Mouse (Mus musculus) heart, embryonic 14.5 days (tissue): ENCODE measurements around the gene Caly. TPM values are rescaled to one million over a fixed set of nuclear protein-coding genes. Genes with fewer than 3 reads are reported as not detected.

Experiments used
- ATAC-seq: fragments of 200-750 bp; cut with Nextera tagmentation; 2 replicates; pipeline ENCODE4 v1.8.0; 2017; ENCODE audit warnings: low read depth, moderate TSS enrichment; ENCODE audit not compliant: insufficient number of reproducible peaks, insufficient read depth, low FRiP score
- H3K27ac ChIP-seq, 2 experiments: fragments of 200-500 bp in 1 of 2; fragments of 300-500 bp in 1 of 2; sonication (generic) in 1 of 2; replicated peaks in 1 of 2; 2 replicates each; pipeline ENCODE4 v1.5.1; 2012 to 2014; ENCODE audit warnings: low read depth in 2 of 2, low read length in 2 of 2, control low read depth in 1 of 2, mild to moderate bottlenecking in 1 of 2, mixed read lengths in 1 of 2; ENCODE audit not compliant: control insufficient read depth in 1 of 2, insufficient read depth in 1 of 2
- H3K27me3 ChIP-seq: fragments of 300-500 bp; sonication (generic); 2 replicates; pipeline ENCODE4 v1.6.1; 2014; ENCODE audit warnings: mild to moderate bottlenecking, low read length, control low read depth; ENCODE audit not compliant: control insufficient read depth, insufficient read depth
- H3K36me3 ChIP-seq: fragments of 300-500 bp; sonication (generic); 2 replicates; pipeline ENCODE4 v1.6.1; 2014; ENCODE audit warnings: mild to moderate bottlenecking, control low read depth, low read length, mixed read lengths; ENCODE audit not compliant: control insufficient read depth, insufficient read depth
- H3K4me1 ChIP-seq, 2 experiments: fragments of 200-500 bp in 1 of 2; fragments of 300-500 bp in 1 of 2; sonication (generic) in 1 of 2; 2 replicates each; pipeline ENCODE4 v1.6.1; 2012 to 2014; ENCODE audit warnings: low read length in 2 of 2, control low read depth in 1 of 2, mixed read lengths in 1 of 2; ENCODE audit not compliant: control insufficient read depth in 2 of 2, insufficient read depth in 2 of 2
- H3K4me2 ChIP-seq: fragments of 300-500 bp; sonication (generic); 2 replicates; pipeline ENCODE4 v1.6.1; 2014; ENCODE audit warnings: mild to moderate bottlenecking, low read length
- H3K4me3 ChIP-seq, 2 experiments: fragments of 200-500 bp in 1 of 2; fragments of 300-500 bp in 1 of 2; sonication (generic) in 1 of 2; 2 replicates each; pipeline ENCODE4 v1.5.1; 2012 to 2014; ENCODE audit warnings: low read length in 2 of 2, mild to moderate bottlenecking in 2 of 2, control low read depth in 1 of 2, low read depth in 1 of 2, moderate library complexity in 1 of 2; ENCODE audit not compliant: control insufficient read depth in 1 of 2, insufficient read depth in 1 of 2
- H3K9ac ChIP-seq: fragments of 300-500 bp; sonication (generic); 2 replicates; pipeline ENCODE4 v1.6.1; 2014; ENCODE audit warnings: mild to moderate bottlenecking, low read length
- H3K9me3 ChIP-seq: fragments of 300-500 bp; sonication (generic); 2 replicates; pipeline ENCODE4 v1.6.1; 2016; ENCODE audit warnings: low read length, control low read depth; ENCODE audit not compliant: control insufficient read depth
- WGBS: fragments of 180-500 bp; shearing (Covaris S2); extraction: QIAGEN DNeasy Blood & Tissue Kit; methylation state at CpG from one replicate; pipeline ENCODE4 v1.1.7; 2014; 5-methylcytosine and 5-hydroxymethylcytosine counted together
- polyA plus RNA-seq: library from polyadenylated mRNA; unstranded; fragments of >200 nt; fragmentation: Nextera tagmentation; extraction: Ambion mirVana; gene quantifications from 2 replicates; pipeline ENCODE4 v1.2.1, GENCODE M21; 2014

Caly gene
- polyA plus RNA-seq, 1 experiment from 2014 or later = 0.20 TPM

- Histone ChIP-seq H3K4me2 (peak overlapping the region; percentile 67), H3K36me3 (no peaks in the 10 kb centered on the region), H3K4me3 (peak overlapping the region; percentile 37 to 42), H3K9me3 (no peaks in the 10 kb centered on the region), H3K4me1 (peaks cover 9 to 18% of the 10 kb centered on the region in 2 experiments; a peak in 3 of 4 replicates), H3K27me3 (peaks cover 98% of the 10 kb centered on the region), H3K27ac (no peak overlapping the region), H3K9ac (no peak overlapping the region)
- 2% methylated on average over 34 of the region's 34 CpGs for WGBS
- peak; percentile 8; the same call in 1 of the 2 replicates for ATAC-seq
These were observed 33.1 kb downstream of the Caly start for GRCm38 (mm10) chr7:140049115-140049689.

DNA sequence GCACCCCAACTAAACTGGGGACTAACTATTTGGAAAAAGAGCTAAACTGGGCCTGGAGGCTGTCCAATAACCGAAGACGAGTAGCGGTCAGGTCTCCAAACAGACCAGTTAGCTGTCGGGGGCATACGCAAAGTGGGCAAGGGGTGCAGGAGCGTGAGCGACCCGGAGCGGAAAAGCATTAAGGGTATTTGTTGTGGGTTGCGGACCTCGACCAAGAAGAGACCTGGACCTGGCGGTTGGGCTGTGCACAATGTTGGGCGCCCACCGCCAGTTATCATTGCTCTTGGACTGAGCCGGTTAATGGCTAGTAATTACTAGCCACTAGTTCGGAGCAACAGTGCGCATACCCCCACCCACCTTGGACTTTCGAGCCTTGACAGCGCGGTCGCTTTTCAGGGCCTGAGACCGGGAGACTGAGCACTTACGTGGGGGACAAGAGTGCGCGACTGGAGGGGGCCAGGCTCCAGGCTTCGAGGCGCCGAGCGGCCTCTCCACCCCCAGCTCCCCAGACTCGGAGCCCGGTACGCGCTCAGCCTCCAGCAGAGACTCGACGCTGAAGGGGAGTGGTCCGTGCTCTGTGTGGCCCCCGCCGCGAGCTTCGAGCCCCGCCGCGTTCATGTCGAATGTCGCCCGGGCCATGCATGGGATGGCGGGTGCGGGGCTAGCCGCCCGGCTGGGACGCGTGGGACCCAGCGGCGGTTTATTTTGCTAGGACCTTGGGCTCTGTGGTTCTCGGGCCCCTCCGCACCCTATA, 33.8 kb downstream of the Caly start, which contains the start of gene Msx3:
Gene Msx3, minus strand, starts transcription at position 729 of the 754 bp plus-strand sequence.
- Histone ChIP-seq H3K36me3 (no peaks in the 10 kb centered on the region), H3K4me1 (peaks cover 9 to 18% of the 10 kb centered on the region in 2 experiments; a peak in 3 of 4 replicates), H3K27ac (no peak within 1 kb of the TSS), H3K27me3 (peaks cover 98% of the 10 kb centered on the region), H3K4me2 (peak within 1 kb of the TSS; percentile 67), H3K9ac (peak within 1 kb of the TSS; percentile 21; the same call in 1 of the 2 replicates), H3K4me3 (peak within 1 kb of the TSS; percentile 37 to 42), H3K9me3 (no peaks in the 10 kb centered on the region)
- ATAC-seq = 0 out of 2 replicates have a peak, but pooled peaks have one; percentile 33
- 1% methylated on average over 56 of the region's 56 CpGs for WGBS

DNA sequence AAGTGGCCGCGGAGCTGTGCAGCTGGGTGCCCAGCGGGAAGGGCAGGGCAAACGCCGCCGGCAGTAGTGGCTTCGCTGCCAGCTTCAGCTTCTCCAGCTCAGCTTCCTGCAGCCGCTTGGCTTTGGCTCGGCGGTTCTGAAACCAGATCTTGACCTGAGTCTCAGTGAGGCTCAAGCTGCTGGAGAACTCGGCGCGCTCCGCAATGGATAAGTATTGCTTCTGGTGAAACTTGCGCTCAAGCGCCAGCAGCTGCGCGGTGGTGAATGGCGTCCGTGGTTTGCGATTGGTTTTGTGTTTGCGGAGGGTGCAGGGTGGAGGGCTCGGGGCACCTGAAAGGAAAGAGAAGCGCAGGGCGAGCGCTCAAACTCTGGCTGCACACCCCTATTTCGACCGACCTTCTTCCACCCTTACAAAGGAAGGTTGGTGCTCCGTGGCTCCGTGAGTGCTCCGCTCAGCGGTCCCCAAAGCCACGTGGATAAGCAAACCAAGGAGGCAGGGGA, 34.5 kb downstream of the Caly start:
- H3K4me2 ChIP-seq = peak overlapping the region; percentile 67
- H3K4me3 ChIP-seq = peak overlapping the region; percentile 37 to 42
- under 1% methylated on average over 33 of the region's 33 CpGs for WGBS
- ATAC-seq = no peak
- H3K27ac ChIP-seq = no peak overlapping the region
- no peaks in the 10 kb centered on the region for H3K36me3 ChIP-seq
- peak overlapping the region; percentile 21; the same call in 1 of the 2 replicates for H3K9ac ChIP-seq
- peaks cover 9 to 18% of the 10 kb centered on the region in 2 experiments; a peak in 3 of 4 replicates for H3K4me1 ChIP-seq
- peaks cover 91% of the 10 kb centered on the region for H3K27me3 ChIP-seq
- no peaks in the 10 kb centered on the region for H3K9me3 ChIP-seq

- Histone ChIP-seq H3K27me3 (peaks cover 69% of the 10 kb centered on the region), H3K4me1 (peaks cover 9 to 18% of the 10 kb centered on the region in 2 experiments; a peak in 3 of 4 replicates), H3K4me3 (no peak overlapping the region), H3K27ac (no peak overlapping the region), H3K36me3 (peaks cover 5% of the 10 kb centered on the region), H3K4me2 (no peak overlapping the region), H3K9me3 (no peaks in the 10 kb centered on the region), H3K9ac (no peak overlapping the region)
- 70% methylated on average over 4 of the region's 4 CpGs for WGBS
- no peak for ATAC-seq
These were observed 36.8 kb downstream of the Caly start for GRCm38 (mm10) chr7:140045546-140045945.

GRCm38 (mm10) chr7:140042728-140043127, 39.6 kb downstream of the Caly start:
- Histone ChIP-seq H3K27ac (no peak overlapping the region), H3K4me2 (no peak overlapping the region), H3K36me3 (peaks cover 22% of the 10 kb centered on the region), H3K4me3 (no peak overlapping the region), H3K9ac (no peak overlapping the region), H3K27me3 (peaks cover 41% of the 10 kb centered on the region), H3K9me3 (no peaks in the 10 kb centered on the region), H3K4me1 (no peaks in the 10 kb centered on the region)
- 56% methylated on average over 3 of the region's 3 CpGs for WGBS
- no peak for ATAC-seq

DNA sequence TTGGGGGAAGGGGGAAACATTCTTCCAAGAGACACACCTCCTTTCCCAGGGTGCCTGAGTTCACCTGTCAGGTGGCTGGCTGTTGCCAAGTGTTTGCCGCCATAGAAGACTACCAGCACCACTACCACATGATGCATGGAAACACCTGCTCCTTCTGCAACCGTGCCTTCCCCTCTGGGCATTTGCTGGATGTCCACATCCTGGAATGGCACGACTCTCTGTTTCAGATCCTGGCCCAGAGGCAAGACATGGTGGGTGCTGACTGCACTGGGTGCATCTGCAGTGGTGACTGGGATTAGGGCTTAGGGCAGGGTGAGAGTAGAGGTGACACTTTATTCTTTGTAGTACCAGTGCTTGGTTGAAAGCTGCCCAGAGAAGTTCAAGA, 45.2 kb downstream of the Caly start:
- Histone ChIP-seq H3K4me2 (peak overlapping the region; percentile 84), H3K9me3 (no peaks in the 10 kb centered on the region), H3K36me3 (peaks cover 39% of the 10 kb centered on the region), H3K27me3 (no peaks in the 10 kb centered on the region), H3K4me1 (peaks cover 3 to 11% of the 10 kb centered on the region in 2 experiments), H3K9ac (peak overlapping the region; percentile 90), H3K4me3 (peak overlapping the region; percentile 59 to 79), H3K27ac (no peak overlapping the region)
- no peak for ATAC-seq
- WGBS = 52% methylated on average over 3 of the region's 3 CpGs

DNA sequence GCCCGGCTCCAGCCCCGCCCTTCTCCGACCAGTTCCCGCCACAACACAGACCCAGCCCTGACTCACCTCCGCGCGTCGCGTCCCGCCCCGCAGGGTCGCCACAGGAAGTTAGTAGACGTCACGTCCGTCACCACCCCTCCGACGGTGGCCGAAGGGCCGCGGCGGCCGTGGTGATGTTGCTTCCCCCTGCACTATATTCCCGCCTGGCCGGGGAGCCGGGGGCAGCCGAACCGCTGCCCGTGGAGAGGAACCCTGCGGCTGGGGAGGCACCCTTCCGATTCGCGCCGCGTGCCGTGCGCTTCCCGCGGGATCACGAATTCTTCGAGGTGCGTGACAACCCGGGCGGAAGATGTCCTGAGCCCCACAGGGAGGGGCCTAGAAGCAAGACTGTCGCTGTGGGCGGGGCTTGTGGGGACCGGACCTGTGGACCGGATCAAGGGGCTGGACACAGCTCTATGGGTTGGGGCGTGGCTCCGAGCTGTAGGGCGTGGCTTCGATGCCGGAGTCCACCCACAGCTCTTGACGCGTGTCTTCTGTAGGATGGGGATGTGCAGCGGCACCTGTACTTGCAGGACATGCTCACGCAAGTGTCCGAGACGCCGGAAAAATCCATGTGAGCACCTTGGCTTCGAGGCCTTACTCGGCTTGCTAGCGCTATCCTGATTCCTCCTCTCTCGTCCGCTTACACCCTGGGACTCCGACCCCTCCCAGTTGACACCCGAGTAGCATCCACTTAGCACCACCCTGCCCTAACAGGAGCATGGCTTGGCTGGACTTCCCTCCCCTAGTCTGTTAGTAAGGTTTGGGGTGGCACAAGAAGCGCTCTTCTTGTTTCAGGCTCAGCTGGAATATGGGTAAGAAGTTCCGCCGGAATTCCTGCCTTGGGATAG, 45.8 kb downstream of the Caly start, which contains the start of the genes Zfp511 and Tubgcp2:
Gene Zfp511, plus strand, starts transcription at position 111 of the 890 bp plus-strand sequence.
Gene Tubgcp2, minus strand, starts transcription at position 389 of the 890 bp plus-strand sequence.
- Histone ChIP-seq H3K27me3 (no peaks in the 10 kb centered on the region), H3K4me2 (peak within 1 kb of the TSS; percentile 84), H3K27ac (peak within 1 kb of the TSS; percentile 62 to 89), H3K9me3 (no peaks in the 10 kb centered on the region), H3K4me3 (peak within 1 kb of the TSS; percentile 59 to 79), H3K9ac (peak within 1 kb of the TSS; percentile 90), H3K4me1 (peaks cover 3 to 11% of the 10 kb centered on the region in 2 experiments), H3K36me3 (peaks cover 45% of the 10 kb centered on the region)
- peak; percentile 96 for ATAC-seq
- WGBS = 1% methylated on average over 69 of the region's 69 CpGs
